Mouse (Mus musculus) G1E-ER4 (cell line): ENCODE results near the gene Atp13a2. TPM values are rescaled to one million over a fixed set of nuclear protein-coding genes. Genes with fewer than 3 reads are reported as not detected.

ENCODE experiments used
- GATA1 ChIP-seq: IDR thresholded peaks from one replicate; pipeline ENCODE4 v1.8.0; 2012; ENCODE audit warnings: low read length, inconsistent platforms
- polyA plus RNA-seq: library from polyadenylated mRNA; stranded (reverse); fragments of >175 nt; gene quantifications from 2 replicates; pipeline ENCODE4 v1.2.3, GENCODE M21; 2012

Atp13a2 gene
- polyA plus RNA-seq, 1 experiment: 123 TPM

DNA sequence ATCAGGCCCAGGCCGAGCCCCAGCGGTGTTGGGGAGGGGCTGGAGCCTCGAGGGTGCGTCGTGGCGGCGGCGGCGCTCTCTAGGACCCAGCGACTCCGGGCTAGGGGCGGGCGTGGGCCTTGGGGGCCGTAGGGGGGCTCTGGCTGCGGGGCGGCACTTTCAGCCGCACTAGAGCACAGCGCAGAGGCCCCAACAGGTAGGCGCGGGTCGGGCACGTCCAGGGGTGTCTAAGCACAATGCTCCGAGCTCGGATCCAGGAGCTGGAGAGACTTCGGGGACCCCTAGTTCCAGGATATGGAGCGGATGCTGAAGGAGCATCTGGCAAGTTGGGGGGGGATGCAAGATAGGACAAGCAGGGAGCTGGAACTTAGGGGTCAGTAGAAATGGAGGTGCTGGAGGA, 23.9 kb downstream of the Atp13a2 start:
- TF ChIP-seq GATA1: no peak

- TF ChIP-seq GATA1: no peak
Measured at GRCm38 (mm10) chr4:141010941-141011429, 24.3 kb downstream of the Atp13a2 start.

DNA sequence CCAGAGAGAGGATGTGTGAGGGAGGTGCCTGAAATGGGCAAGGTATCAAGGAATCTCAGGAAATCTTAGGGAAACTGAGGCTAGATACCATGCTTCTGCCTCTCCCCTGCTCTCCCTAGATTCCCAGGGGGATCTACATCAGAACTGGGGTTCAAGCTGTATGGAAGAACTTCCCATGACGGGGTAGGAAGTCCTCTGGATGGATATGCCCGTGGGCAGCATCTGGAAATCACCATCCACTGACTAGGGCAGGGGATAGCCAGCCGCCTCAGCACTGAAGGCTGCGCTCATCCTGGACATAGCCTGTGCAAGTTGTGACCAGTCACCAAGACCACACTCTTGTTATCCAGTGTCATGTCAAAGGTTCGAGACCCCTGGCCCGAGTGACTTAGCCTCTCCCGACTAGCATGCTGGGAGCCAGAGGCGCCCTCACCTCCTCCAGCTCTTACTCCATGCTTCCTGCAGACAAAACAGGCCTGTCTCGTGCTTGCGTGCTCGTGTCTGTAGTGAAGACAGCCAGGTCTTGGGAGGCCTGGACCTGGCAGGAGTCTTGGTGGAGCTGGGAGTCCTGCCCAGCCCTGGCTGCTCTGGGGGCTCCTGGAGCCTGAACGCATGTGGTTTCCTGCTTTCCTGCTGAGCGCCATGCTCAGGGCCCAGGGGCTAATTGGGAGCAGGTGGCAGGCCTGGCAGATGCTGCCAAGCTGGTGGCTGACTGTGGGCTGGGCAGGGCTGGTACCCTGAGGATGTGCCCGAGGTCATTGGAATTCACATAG, 25.1 kb downstream of the Atp13a2 start:
- TF ChIP-seq GATA1: no peak

- TF ChIP-seq GATA1: no peak
Measured at GRCm38 (mm10) chr4:141012558-141012957, 25.9 kb downstream of the Atp13a2 start.

- no peak for TF ChIP-seq GATA1
Measured at GRCm38 (mm10) chr4:141014114-141014513, 27.4 kb downstream of the Atp13a2 start.

GRCm38 (mm10) chr4:141014856-141015255, 28.2 kb downstream of the Atp13a2 start:
- TF ChIP-seq GATA1: no peak

DNA sequence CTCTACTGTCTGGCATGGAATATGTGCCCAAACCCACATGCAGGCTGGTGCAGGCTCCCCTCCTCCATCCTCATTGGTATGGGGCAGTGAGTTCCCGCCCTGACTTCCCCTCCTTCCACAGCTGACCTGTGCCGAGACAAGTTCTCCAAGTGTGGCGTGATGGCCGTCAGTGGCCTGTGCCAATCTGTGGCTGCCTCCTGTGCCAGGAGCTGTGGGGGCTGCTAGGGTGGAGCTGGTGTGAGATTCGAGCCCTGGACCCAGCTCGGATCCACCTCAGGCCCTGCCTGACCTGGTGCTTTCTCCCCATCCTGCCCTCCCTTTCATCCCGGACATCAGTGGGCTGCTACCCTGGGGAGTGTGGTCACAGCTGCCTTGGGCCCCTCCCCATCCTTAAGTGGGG, 28.7 kb downstream of the Atp13a2 start:
- TF ChIP-seq GATA1: no peak

DNA sequence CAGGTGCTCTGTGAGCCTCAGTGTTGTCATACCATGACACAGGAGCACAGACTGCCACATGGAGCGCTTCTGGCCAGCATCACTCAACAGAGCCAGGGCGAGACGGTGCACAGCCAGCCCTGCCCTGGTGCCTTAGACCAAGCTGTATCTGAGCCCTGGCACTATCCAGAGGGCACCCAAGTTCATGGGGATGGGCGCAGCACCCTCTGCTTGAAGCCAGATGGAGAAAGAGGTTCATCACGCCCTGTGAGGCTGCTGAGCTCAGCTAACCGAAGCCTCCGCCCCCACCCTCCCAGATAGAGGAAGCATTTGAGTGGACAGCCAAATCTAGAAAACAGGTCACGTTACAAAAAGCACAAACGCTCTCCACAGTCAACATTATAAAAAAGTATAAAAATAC, 29.6 kb downstream of the Atp13a2 start:
- no peak for TF ChIP-seq GATA1

GRCm38 (mm10) chr4:141017657-141018436, 31.2 kb downstream of the Atp13a2 start:
- TF ChIP-seq GATA1: no peak

GRCm38 (mm10) chr4:141020220-141020619, 33.5 kb downstream of the Atp13a2 start:
- no peak for TF ChIP-seq GATA1

DNA sequence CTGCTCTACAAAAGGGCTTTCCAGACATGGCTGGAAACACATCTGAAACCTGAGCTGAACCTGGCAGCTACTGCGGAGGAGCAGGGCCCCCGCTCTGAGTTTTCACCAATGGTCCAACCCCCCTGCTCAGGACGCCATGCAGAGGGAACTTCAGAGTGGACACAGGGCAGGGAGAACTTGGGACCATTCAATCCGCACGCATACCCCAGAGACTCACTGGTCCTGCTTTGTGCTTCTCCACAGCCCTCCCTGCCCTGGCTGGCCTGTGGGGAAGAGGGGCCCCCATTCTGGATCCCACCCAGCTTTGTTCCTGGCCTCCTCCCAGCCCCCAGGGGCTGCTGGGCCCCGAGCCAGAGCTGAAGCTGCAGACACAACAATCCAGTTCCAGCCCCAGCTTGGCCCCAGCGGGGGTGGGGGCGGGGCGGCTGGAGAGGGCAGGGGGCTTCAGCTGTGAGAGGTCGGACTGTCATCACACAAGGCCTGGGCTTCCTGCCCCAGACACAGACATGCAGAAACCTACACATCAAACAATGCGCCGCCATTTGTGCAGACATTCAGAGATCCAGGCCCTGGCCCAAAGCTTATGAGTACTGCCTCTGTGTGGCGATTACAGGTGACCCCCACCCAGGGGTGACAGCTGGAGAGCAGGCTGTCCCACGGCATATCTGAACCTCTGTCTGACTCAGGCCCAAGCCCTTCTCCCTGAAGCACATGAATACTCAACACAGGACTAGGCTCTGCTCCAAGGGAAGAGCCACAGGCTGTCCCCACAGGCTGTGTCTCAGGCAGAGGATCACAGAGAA, 34.3 kb downstream of the Atp13a2 start:
- no peak for TF ChIP-seq GATA1

DNA sequence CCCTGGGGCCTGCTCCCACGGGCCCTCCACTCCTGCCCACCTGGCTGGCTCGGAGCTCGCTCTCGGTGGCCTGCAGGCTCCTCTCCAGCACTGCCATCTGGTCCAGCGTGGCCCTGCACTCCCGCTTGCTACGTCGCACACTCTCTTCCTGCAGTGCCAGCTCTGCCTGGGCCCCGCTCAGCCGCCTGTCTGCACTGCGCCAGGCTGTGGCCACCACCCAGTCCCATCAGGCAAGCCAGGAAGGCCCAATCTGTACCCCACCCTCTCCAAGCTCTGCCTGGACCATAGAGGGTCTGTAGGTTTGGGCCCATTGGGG, 34.9 kb downstream of the Atp13a2 start:
- TF ChIP-seq GATA1: no peak

DNA sequence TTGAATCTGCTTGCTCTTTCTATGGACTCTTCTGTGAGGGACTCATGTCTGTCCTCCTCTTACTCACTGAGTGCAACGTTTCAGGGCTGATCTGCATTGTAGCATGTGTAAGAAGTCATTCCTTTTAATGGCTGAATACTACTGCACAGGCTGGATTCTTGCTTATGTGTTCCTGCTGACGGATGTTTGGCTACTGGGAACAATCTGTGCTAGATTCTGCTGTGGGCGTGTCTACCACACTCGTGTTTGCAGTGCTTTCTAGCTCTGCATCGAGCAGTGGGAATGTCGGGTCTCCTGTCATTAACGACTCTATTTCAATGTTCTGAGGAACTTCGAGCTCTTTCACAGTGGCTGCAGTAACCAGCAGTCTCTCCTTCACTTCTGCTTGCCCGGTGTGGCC, 37.4 kb downstream of the Atp13a2 start:
- TF ChIP-seq GATA1: no peak

GRCm38 (mm10) chr4:141024992-141025391, 38.3 kb downstream of the Atp13a2 start:
- TF ChIP-seq GATA1: no peak

- no peak for TF ChIP-seq GATA1
Measured at GRCm38 (mm10) chr4:141030541-141031206, 44.0 kb downstream of the Atp13a2 start.
